Mouse (Mus musculus) liver (tissue): ENCODE measurements around the gene Mctp1.
"Not testable (repeated sequence)": the region's sequence is repeated elsewhere in the genome, so short reads cannot be mapped to it uniquely, and the experiment has no call there.

ENCODE experiments used
- DNase-seq: peaks from one replicate; pipeline ENCODE4 v3.0.0-alpha.2; 2020; ENCODE audit warnings: mixed read lengths

Mctp1 gene

DNA sequence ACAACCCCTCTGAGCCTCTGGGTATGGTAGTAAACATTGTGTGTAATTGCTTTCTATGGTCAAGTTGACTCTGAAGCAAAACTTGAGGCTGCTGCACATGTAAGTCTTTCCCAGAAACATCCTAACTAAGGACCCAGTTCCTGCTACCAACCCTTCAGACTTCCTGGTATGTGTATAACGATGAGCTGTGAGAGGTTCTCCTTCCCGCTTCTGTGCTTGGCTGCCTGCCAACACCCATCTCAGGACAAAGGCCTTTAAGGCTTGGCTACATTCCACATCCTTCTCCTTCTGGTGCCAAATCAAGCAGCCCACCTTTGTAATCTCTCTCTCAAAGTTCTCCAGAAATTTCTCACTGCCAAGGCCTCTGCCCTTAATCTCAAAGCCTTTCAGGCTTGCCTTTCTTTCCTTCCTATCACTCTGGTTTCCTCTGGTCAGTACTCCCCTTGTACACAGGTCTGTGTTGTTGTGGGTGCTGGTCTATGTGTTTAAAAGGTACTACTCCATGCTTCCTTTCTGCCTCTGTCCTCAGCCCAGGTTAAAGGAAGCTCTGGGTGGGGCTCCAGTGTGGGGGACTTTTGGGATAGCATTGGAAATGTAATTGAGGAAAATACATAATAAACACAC, 99.9 kb downstream of the Mctp1 start:
- peak; percentile 38 for DNase-seq

GRCm38 (mm10) chr13:76515896-76516295, 131.6 kb downstream of the Mctp1 start:
- DNase-seq: no peak

- DNase-seq: no peak
Measured at GRCm38 (mm10) chr13:76523170-76523569, 138.8 kb downstream of the Mctp1 start.

GRCm38 (mm10) chr13:76527326-76527725, 143.0 kb downstream of the Mctp1 start:
- no peak for DNase-seq

DNA sequence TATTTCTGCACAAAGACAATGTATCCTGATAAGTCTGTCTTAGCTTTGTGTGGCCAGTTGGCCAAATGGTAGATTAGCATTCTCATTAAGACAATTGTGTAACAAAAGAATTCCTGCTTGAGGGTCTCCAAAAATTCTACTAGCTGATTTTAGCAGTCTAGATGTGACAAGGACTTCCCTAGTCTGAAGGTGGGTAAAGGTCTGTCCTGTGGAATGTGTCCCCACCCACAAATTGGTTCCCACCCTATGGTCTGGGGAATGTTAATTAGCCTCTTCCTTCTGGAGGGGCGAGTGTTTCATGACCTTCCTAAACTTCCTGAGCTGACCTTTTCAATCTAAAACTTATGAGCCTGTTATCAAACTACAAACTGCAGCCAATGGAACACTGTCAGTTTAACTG, 143.4 kb downstream of the Mctp1 start:
- no peak for DNase-seq

DNA sequence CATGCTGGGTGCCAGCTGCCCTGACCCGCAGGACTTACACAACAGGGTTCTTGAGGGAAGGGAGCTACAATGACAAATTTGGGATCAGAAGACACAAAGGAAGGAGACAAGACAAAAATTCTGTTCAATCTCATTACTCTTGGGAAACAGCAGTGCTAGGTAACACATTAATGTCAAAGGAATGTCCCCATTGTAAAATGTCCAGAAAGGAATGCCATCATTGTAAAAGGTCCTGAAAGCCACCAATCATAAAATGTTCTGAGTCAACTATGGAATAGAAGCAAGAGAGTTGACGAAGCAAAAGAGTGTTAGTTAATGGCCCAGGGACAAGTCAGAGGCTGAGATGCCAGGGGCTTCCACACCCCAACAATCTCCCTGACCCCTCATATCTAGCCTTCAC, 145.6 kb downstream of the Mctp1 start:
- no peak for DNase-seq

DNA sequence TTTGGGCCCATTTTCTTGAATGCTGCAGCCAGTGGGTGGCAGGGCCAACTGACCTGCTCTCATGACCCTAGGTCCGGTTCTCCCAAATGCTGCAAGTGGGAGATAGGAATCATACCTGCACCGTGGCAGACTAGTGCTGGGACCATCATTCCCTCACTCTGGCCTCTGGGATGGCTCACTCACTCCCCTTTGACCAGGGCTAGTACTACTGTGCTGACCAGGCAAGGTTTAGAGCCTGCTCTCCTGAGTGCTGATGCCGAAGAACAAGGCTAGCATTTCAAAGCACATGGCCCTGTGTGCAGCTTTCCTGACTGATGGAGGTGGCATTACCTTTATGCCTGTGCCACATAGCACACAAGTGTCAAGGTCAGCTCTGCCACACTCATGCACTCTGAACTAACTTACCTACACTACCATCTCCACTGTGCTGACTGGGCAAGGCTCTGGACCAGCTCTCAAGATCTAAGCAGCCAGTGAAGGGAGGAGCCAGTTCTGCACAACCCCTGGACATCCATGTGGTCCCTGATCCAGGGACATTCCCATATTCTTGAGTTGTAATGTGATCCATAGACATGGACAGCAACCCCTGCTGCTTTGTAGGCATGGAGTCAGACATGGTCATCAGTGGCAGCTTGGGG, 146.7 kb downstream of the Mctp1 start:
- DNase-seq: no peak

- DNase-seq: no peak
Measured at GRCm38 (mm10) chr13:76547854-76548253, 163.5 kb downstream of the Mctp1 start.

DNA sequence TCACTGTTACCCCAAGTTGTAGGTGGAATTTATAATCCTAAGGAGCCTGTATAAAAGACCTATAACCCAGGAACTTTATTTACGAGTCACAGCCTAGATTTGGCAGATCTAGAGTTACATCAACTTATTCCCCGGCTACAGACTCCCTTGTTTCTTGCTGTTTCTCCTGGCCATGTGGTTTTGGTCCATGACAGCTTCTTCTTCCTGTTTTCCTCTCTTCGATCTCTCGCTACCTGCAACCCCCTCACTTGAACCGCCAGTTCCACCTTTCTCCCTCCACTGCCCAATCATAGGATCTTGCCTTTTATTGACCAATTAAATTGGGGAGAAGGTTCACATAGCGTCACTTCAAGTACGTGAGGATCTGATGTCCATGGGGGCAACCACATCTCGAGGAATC, 176.6 kb downstream of the Mctp1 start:
- no peak for DNase-seq

DNA sequence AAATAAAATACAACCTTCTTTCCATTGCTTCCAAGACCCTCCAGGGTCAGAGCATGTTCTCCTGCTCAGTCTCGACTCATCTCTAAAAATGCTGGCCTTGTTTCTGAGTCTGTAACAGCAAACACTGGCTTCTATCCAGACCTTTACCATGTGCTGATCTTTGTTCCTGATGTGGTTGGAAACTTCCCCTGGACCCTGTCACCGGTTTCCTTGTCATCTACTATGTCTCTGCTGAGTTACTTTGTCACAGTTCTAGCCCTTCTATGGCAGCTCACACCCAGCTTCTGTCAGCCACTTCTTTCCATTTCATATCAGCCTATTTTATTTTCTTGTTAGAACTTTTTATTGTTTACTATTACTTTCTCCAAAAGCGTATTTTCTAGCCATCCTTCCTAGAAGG, 177.3 kb downstream of the Mctp1 start:
- no peak for DNase-seq

- no peak for DNase-seq
Measured at GRCm38 (mm10) chr13:76564061-76564460, 179.7 kb downstream of the Mctp1 start.

GRCm38 (mm10) chr13:76566024-76566423, 181.7 kb downstream of the Mctp1 start:
- DNase-seq: no peak

- no peak for DNase-seq
Measured at GRCm38 (mm10) chr13:76567448-76567847, 183.1 kb downstream of the Mctp1 start.

- DNase-seq: no peak
Measured at GRCm38 (mm10) chr13:76568569-76569211, 184.4 kb downstream of the Mctp1 start.

GRCm38 (mm10) chr13:76579414-76579813, 195.1 kb downstream of the Mctp1 start:
- DNase-seq: peak; percentile 30

GRCm38 (mm10) chr13:76585447-76585846, 201.1 kb downstream of the Mctp1 start:
- DNase-seq: no peak

- not testable (repeated sequence) for DNase-seq
Measured at GRCm38 (mm10) chr13:76590709-76591108, 206.4 kb downstream of the Mctp1 start.

DNA sequence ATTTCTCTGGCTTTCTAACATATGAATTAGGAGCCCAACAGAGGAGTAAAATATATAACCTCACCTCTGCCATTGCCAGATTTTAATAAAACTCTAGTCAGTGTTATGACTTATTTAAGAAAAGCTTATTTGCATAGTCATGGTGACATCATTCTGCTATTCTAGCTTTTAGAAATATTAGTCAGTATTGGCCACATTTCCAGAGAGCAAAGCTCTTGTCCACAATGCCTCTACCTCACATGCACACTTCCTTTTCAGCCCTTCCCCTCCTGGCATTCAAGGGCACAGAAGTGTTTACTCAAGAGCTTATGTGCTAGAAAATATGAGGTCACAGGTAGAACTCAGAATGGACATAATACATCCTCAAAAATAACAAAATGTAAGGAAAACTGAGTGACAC, 206.9 kb downstream of the Mctp1 start:
- DNase-seq: no peak

DNA sequence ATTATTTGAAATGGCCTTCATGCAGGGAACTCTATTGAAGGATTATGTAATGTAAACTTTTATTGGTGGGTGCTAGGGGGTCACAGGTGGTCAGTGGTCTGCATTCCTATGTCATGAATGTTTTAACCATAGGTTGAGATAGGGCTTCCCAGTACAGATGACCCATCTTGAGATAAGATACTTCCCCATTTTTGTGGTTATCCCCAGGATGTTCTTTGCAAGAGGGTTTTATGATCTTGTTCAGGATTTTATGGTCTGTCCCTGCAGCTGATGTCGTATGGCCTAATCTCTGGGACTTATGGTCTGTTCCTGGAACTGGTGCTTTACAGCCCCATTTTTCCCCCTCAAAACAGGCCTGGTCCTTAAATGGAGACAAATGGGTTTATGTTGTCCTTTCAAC, 207.4 kb downstream of the Mctp1 start:
- DNase-seq: no peak

DNA sequence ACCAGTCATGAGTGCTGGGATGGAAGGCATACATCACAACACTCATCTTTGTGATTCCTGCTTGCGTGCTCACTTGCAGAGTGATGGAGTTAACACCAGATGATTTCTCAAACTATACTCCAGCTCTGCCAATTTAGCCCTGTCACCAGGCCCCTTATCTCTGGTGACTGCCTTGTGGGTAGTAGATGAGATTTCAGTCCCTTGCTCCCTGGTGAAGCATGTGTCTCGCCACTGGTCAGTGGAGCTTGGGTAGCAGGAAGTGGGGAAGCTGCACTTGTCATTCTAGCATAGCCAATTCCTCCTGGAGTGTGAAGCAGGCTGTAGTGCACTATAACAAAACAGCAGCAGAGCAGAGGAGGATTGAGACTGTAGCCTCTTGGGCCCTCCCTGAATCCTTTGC, 208.6 kb downstream of the Mctp1 start:
- no peak for DNase-seq

DNA sequence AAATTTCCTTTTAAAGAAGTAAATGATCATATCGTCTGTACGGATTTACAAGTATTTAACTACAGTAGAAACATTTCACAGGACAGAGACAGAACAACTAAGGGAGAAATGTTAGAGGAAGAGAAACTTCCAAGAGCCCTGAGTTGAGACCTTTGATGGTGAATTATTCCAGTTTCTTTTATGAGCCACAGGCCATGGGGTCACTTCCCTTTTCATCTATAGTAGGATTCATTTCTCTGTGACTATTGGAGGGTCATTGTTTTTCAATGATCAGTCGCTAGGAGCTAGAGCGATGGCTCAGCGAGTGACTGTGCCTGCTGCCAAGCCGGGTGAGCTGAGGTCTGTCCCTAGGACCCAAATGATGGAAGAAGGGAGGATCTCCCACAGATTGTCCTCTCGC, 212.7 kb downstream of the Mctp1 start:
- no peak for DNase-seq

DNA sequence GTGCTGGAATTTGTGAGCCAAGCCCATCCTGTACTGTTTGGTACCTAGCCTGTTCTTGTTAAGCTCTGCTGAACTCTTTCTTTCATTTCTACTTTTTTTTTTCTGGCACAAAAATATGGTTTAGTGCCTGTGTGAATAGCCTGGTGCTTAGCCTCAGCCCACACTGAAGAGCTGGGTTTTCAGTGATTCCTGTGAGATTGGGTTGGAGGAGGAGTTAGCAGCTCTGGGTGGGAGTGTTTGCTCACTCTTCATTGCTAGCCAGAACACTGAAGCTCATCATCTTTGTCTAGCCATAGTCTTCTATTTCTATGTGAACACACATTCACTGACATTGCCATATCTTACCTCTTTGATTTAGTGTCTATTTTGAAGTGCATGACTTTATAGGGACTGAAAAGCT, 225.1 kb downstream of the Mctp1 start:
- no peak for DNase-seq

- no peak for DNase-seq
Measured at GRCm38 (mm10) chr13:76611499-76611898, 227.2 kb downstream of the Mctp1 start.

DNA sequence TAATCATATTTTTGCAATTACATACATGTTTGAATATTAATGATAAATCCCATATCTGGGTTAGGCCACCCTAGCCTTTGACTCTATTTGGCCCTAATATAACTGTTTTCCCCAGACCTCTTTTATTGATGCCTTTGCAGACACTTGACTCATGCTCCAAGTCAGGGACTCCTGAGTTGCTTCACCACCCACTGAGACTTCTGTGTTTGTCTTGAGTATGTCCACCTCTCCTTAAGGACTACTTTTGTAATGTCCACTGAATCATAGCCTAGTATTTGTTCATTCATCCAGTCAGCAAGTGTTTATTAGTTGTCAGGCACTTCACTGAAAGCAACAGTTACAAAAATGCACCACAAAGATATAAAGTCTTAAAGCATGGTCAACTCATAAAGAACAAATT, 235.8 kb downstream of the Mctp1 start:
- no peak for DNase-seq

GRCm38 (mm10) chr13:76620525-76620924, 236.2 kb downstream of the Mctp1 start:
- no peak for DNase-seq
